Mouse (Mus musculus) limb, embryonic 14.5 days (tissue): ENCODE results near the gene Tspan10. TPM values are rescaled to one million over a fixed set of nuclear protein-coding genes. Genes with fewer than 3 reads are reported as not detected.
A peak's percentile ranks its signal among the peaks of the same experiment; 100 is the strongest.

Source experiments
- ATAC-seq: fragments of 200-750 bp; cut with Nextera tagmentation; 2 replicates; pipeline ENCODE4 v1.8.0; 2017; ENCODE audit warnings: low read depth, moderate number of reproducible peaks, moderate TSS enrichment; ENCODE audit not compliant: low FRiP score
- DNase-seq: peaks from one replicate; pipeline ENCODE4 v3.0.0-alpha.2; 2015; ENCODE audit warnings: low spot score
- H3K27ac ChIP-seq: fragments of 300-500 bp; sonication (generic); replicated peaks from 2 replicates; pipeline ENCODE4 v1.5.1; 2014; ENCODE audit warnings: low read depth, mild to moderate bottlenecking, low read length, moderate library complexity, mixed read lengths
- H3K27me3 ChIP-seq: fragments of 300-500 bp; sonication (generic); 2 replicates; pipeline ENCODE4 v1.6.1; 2014; ENCODE audit warnings: low read length, mixed read lengths; ENCODE audit not compliant: control insufficient read depth, insufficient read depth
- H3K36me3 ChIP-seq: fragments of 300-500 bp; sonication (generic); 2 replicates; pipeline ENCODE4 v1.6.1; 2014; ENCODE audit warnings: mild to moderate bottlenecking, low read length, moderate library complexity, mixed read lengths; ENCODE audit not compliant: control insufficient read depth, insufficient read depth
- H3K4me1 ChIP-seq: fragments of 300-500 bp; sonication (generic); 2 replicates; pipeline ENCODE4 v1.6.1; 2014; ENCODE audit warnings: antibody characterized with exemption, low read length, mixed read lengths; ENCODE audit not compliant: control insufficient read depth, insufficient read depth
- H3K4me2 ChIP-seq: fragments of 300-500 bp; sonication (generic); replicated peaks from 2 replicates; pipeline ENCODE4 v1.6.1; 2014; ENCODE audit warnings: low read depth, mild to moderate bottlenecking, low read length, moderate library complexity; ENCODE audit not compliant: severe bottlenecking
- H3K4me3 ChIP-seq: fragments of 300-500 bp; sonication (generic); replicated peaks from 2 replicates; pipeline ENCODE4 v1.5.1; 2014; ENCODE audit warnings: low read length
- H3K9ac ChIP-seq: fragments of 300-500 bp; sonication (generic); 2 replicates; pipeline ENCODE4 v1.6.1; 2014; ENCODE audit warnings: mild to moderate bottlenecking, low read depth, low read length, moderate library complexity; ENCODE audit not compliant: severe bottlenecking
- H3K9me3 ChIP-seq: fragments of 300-500 bp; sonication (generic); 2 replicates; pipeline ENCODE4 v1.6.1; 2016; ENCODE audit warnings: low read length; ENCODE audit not compliant: control insufficient read depth
- POLR2A ChIP-seq: fragments of 200-500 bp; IDR thresholded peaks from 2 replicates; pipeline ENCODE4 v1.8.0; 2012; ENCODE audit warnings: inconsistent platforms, mild to moderate bottlenecking, moderate library complexity, borderline replicate concordance; ENCODE audit not compliant: insufficient read depth, insufficient read length; ENCODE audit errors: extremely low read depth
- WGBS: fragments of 180-500 bp; shearing (Covaris S2); extraction: QIAGEN DNeasy Blood & Tissue Kit; methylation state at CpG from one replicate; pipeline ENCODE4 v1.1.7; 2014; 5-methylcytosine and 5-hydroxymethylcytosine counted together
- polyA plus RNA-seq, 2 experiments: library from polyadenylated mRNA; depleted of rRNA in 1 of 2; stranded (reverse) in 1 of 2; unstranded in 1 of 2; fragments of >200 nt; fragmentation: Nextera tagmentation in 1 of 2; extraction: Ambion mirVana in 1 of 2; gene quantifications; 2 replicates each; pipeline versions ENCODE4 v1.2.1 to v1.2.3; 2012 to 2014

Gene Tspan10
- polyA plus RNA-seq (2012; rRNA removed) (0.20 and 0.23 TPM in 2 replicates), polyA plus RNA-seq (2014; fragmentation: Nextera tagmentation; extraction: Ambion mirVana) (not detected in 2 replicates)

GRCm38 (mm10) chr11:120442344-120442743 lies at the start of gene Tspan10:
Gene Tspan10, plus strand, starts transcription at chr11:120442644.
- TF ChIP-seq POLR2A = no peak
- Histone ChIP-seq H3K27ac (no peak within 1 kb of the TSS), H3K36me3 (no peaks in the 10 kb centered on the region), H3K27me3 (no peaks in the 10 kb centered on the region), H3K4me3 (no peak within 1 kb of the TSS), H3K4me1 (no peaks in the 10 kb centered on the region), H3K9ac (no peak within 1 kb of the TSS; the same call in 1 of the 2 replicates), H3K9me3 (no peaks in the 10 kb centered on the region), H3K4me2 (no peak within 1 kb of the TSS)
- DNase-seq (no peak), ATAC-seq (no peak)
- 91% methylated on average over 3 of the region's 3 CpGs for WGBS

GRCm38 (mm10) chr11:120395661-120396060 lies 46.8 kb upstream of the Tspan10 start:
- Histone ChIP-seq H3K4me3 (no peak overlapping the region), H3K4me1 (peaks cover 4% of the 10 kb centered on the region; the same call in 1 of the 2 replicates), H3K27ac (no peak overlapping the region), H3K9ac (no peak overlapping the region), H3K27me3 (no peaks in the 10 kb centered on the region), H3K9me3 (no peaks in the 10 kb centered on the region), H3K36me3 (peaks cover 76% of the 10 kb centered on the region), H3K4me2 (no peak overlapping the region)
- ATAC-seq (no peak), DNase-seq (no peak)
- WGBS = 85% methylated on average over 4 of the region's 4 CpGs
- TF ChIP-seq POLR2A = no peak

- DNase-seq (no peak), ATAC-seq (0 out of 2 replicates have a peak, but pooled peaks have one; percentile 41)
- WGBS = 83% methylated on average over 2 of the region's 2 CpGs
- peaks cover 1% of the 10 kb centered on the region; the same call in 1 of the 2 replicates for H3K4me1 ChIP-seq
- no peaks in the 10 kb centered on the region for H3K27me3 ChIP-seq
- no peak overlapping the region for H3K9ac ChIP-seq
- no peak overlapping the region for H3K27ac ChIP-seq
- no peaks in the 10 kb centered on the region for H3K9me3 ChIP-seq
- no peak overlapping the region for H3K4me3 ChIP-seq
- no peak overlapping the region for H3K4me2 ChIP-seq
- TF ChIP-seq POLR2A = no peak
- peaks cover 91% of the 10 kb centered on the region for H3K36me3 ChIP-seq
Observed at GRCm38 (mm10) chr11:120397602-120398001, 44.8 kb upstream of the Tspan10 start.

- H3K4me1 ChIP-seq = no peaks in the 10 kb centered on the region
Observed at GRCm38 (mm10) chr11:120399319-120399718, 43.1 kb upstream of the Tspan10 start.

GRCm38 (mm10) chr11:120404814-120405213 lies 37.6 kb upstream of the Tspan10 start:
- Histone ChIP-seq H3K4me1 (no peaks in the 10 kb centered on the region), H3K27me3 (no peaks in the 10 kb centered on the region), H3K27ac (no peak overlapping the region), H3K9me3 (no peaks in the 10 kb centered on the region), H3K4me2 (no peak overlapping the region), H3K9ac (no peak overlapping the region), H3K36me3 (peaks cover 98% of the 10 kb centered on the region), H3K4me3 (no peak overlapping the region)
- 100% methylated on average over 1 of the region's 1 CpGs for WGBS
- TF ChIP-seq POLR2A = no peak
- DNase-seq (no peak), ATAC-seq (no peak)

More at GRCm38 (mm10) chr11:120399319-120399718, 43.1 kb upstream of the Tspan10 start:
- Histone ChIP-seq H3K27me3 (no peaks in the 10 kb centered on the region), H3K9ac (no peak overlapping the region), H3K9me3 (no peaks in the 10 kb centered on the region), H3K4me2 (no peak overlapping the region), H3K4me3 (no peak overlapping the region), H3K36me3 (peaks cover 92% of the 10 kb centered on the region), H3K27ac (no peak overlapping the region)
- TF ChIP-seq POLR2A = no peak
- ATAC-seq (no peak), DNase-seq (no peak)
- 91% methylated on average over 2 of the region's 2 CpGs for WGBS
